Mouse (Mus musculus): ENCODE data around the gene Olfr1368. TPM values are rescaled to one million over a fixed set of nuclear protein-coding genes. Genes with fewer than 3 reads are reported as not detected.

Gene Olfr1368
- polyA plus RNA-seq, 1 experiment from 2014 or later, result not detected

- 89% methylated on average over 6 of the region's 6 CpGs for WGBS
- H3K4me1 ChIP-seq (ENCODE audit: control insufficient read depth, insufficient read depth, low read length), result no peaks in the 10 kb centered on the region
Measured at GRCm38 (mm10) chr13:21110441-21110840, 35.2 kb downstream of the Olfr1368 start.

DNA sequence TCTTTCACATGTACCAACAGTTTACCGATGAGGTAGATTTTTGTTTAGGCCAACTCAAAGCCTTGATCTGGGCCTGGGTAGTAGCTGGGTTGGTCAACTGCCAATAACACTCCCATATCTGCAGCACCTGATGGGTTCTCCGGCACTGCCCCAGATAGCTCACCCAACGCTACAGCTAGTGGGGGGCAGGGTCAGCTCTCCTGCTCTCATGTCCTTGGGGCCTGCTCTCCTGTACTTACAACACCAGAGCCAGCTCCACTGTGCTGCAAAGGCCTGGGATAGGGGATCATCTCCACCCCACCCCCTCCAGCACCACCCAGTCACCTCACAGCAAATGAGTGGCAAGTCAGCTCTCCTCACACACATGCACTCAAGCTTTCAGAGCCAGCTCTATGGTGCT lies 35.9 kb downstream of the Olfr1368 start:
- Histone ChIP-seq H3K4me3 (ENCODE audit: low read length) (no peak overlapping the region), H3K9ac (ENCODE audit: low read length) (no peak overlapping the region), H3K4me1 (ENCODE audit: control insufficient read depth, insufficient read depth, low read length) (no peaks in the 10 kb centered on the region), H3K9me3 (replicated peaks; ENCODE audit: control insufficient read depth, low read length) (no peaks in the 10 kb centered on the region), H3K36me3 (ENCODE audit: control insufficient read depth, insufficient read depth) (no peaks in the 10 kb centered on the region), H3K27me3 (ENCODE audit: control insufficient read depth, insufficient read depth, low read length) (no peaks in the 10 kb centered on the region), H3K27ac (ENCODE audit: low read length) (no peak overlapping the region), H3K4me2 (ENCODE audit: low read depth, low read length) (no peak overlapping the region)
- no peak for ATAC-seq (replicated peaks; ENCODE audit: extremely low read depth, insufficient read depth, low FRiP score)
- WGBS, result 51% methylated on average over 3 of the region's 3 CpGs

More at GRCm38 (mm10) chr13:21110441-21110840, 35.2 kb downstream of the Olfr1368 start:
- Histone ChIP-seq H3K36me3 (ENCODE audit: control insufficient read depth, insufficient read depth) (no peaks in the 10 kb centered on the region), H3K4me3 (ENCODE audit: low read length) (no peak overlapping the region), H3K9me3 (replicated peaks; ENCODE audit: control insufficient read depth, low read length) (no peaks in the 10 kb centered on the region), H3K4me2 (ENCODE audit: low read depth, low read length) (no peak overlapping the region), H3K9ac (ENCODE audit: low read length) (no peak overlapping the region), H3K27ac (ENCODE audit: low read length) (no peak overlapping the region), H3K27me3 (ENCODE audit: control insufficient read depth, insufficient read depth, low read length) (no peaks in the 10 kb centered on the region)
- no peak for ATAC-seq (replicated peaks; ENCODE audit: extremely low read depth, insufficient read depth, low FRiP score)

Other genes starting within 250 kb of the Olfr1368 start
- not detected in 2 replicates for gene Olfr1370, start 70.9 kb downstream of the Olfr1368 start, polyA plus RNA-seq (2015; fragmentation: Nextera tagmentation; extraction: Ambion mirVana)
- gene Olfr1369-ps1, start 34.4 kb downstream of the Olfr1368 start, polyA plus RNA-seq (2015; fragmentation: Nextera tagmentation; extraction: Ambion mirVana), result 0.04 TPM in 1 of 2 replicates, not detected in the other
- gene Olfr263, start 16.2 kb downstream of the Olfr1368 start, polyA plus RNA-seq (2015; fragmentation: Nextera tagmentation; extraction: Ambion mirVana), result not detected in 2 replicates
- 72.4 and 72.8 TPM in 2 replicates for gene Trim27, start 33.6 kb upstream of the Olfr1368 start, polyA plus RNA-seq (2015; fragmentation: Nextera tagmentation; extraction: Ambion mirVana)
- gene Gpx5, start 146.9 kb upstream of the Olfr1368 start, polyA plus RNA-seq (2015; fragmentation: Nextera tagmentation; extraction: Ambion mirVana), result not detected in 2 replicates
- gene Gpx6, start 166.3 kb upstream of the Olfr1368 start, polyA plus RNA-seq (2015; fragmentation: Nextera tagmentation; extraction: Ambion mirVana), result 0.21 TPM in 1 of 2 replicates, not detected in the other
- gene Olfr1367, start 201.0 kb upstream of the Olfr1368 start, polyA plus RNA-seq (2015; fragmentation: Nextera tagmentation; extraction: Ambion mirVana), result not detected in 2 replicates
- gene Zscan12, start 217.0 kb upstream of the Olfr1368 start, polyA plus RNA-seq (2015; fragmentation: Nextera tagmentation; extraction: Ambion mirVana), result 7.2 and 9.1 TPM in 2 replicates

All from heart, embryonic 16.5 days (tissue).